Mouse (Mus musculus): ENCODE results near the gene Klrg2.

- no peak for TF ChIP-seq CTCF (IDR thresholded peaks at IDR 0.05; ENCODE audit: extremely low read depth, insufficient read length, insufficient replicate concordance, low read depth, low read length)
- no peak for TF ChIP-seq POLR2A (IDR thresholded peaks at IDR 0.05; ENCODE audit: low read depth, low read length)
These were observed 12.6 kb downstream of the Klrg2 start for GRCm38 (mm10) chr6:38624439-38624838.
